Mouse (Mus musculus) stomach, embryonic 14.5 days (tissue): ENCODE data around the gene Twist2. TPM values are rescaled to one million over a fixed set of nuclear protein-coding genes. Genes with fewer than 3 reads are reported as not detected.
A peak's percentile ranks its signal among the peaks of the same experiment; 100 is the strongest.

Experiments
- ATAC-seq: fragments of 200-750 bp; cut with Nextera tagmentation; 2 replicates; pipeline ENCODE4 v1.8.0; 2017; ENCODE audit warnings: low read depth, moderate TSS enrichment; ENCODE audit not compliant: insufficient number of reproducible peaks, insufficient read depth, low FRiP score
- H3K27ac ChIP-seq: fragments of 300-500 bp; sonication (generic); 2 replicates; pipeline ENCODE4 v1.5.1; 2014; ENCODE audit warnings: mild to moderate bottlenecking, low read length, moderate library complexity, mixed read lengths
- H3K27me3 ChIP-seq: fragments of 300-500 bp; sonication (generic); 2 replicates; pipeline ENCODE4 v1.6.1; 2014; ENCODE audit warnings: low read length, control low read depth, mixed read lengths; ENCODE audit not compliant: control insufficient read depth, insufficient read depth
- H3K36me3 ChIP-seq: fragments of 300-500 bp; sonication (generic); 2 replicates; pipeline ENCODE4 v1.6.1; 2014; ENCODE audit warnings: mild to moderate bottlenecking, control low read depth, low read length, moderate library complexity, mixed read lengths; ENCODE audit not compliant: control insufficient read depth, insufficient read depth
- H3K4me1 ChIP-seq: fragments of 300-500 bp; sonication (generic); 2 replicates; pipeline ENCODE4 v1.6.1; 2014; ENCODE audit warnings: low read length, control low read depth, mixed read lengths; ENCODE audit not compliant: control insufficient read depth, insufficient read depth
- H3K4me2 ChIP-seq: fragments of 300-500 bp; sonication (generic); replicated peaks from 2 replicates; pipeline ENCODE4 v1.6.1; 2014; ENCODE audit warnings: low read depth, low read length, control low read depth
- H3K4me3 ChIP-seq: fragments of 300-500 bp; sonication (generic); 2 replicates; pipeline ENCODE4 v1.5.1; 2014; ENCODE audit warnings: low read depth, low read length, control low read depth
- H3K9ac ChIP-seq: fragments of 300-500 bp; sonication (generic); replicated peaks from 2 replicates; pipeline ENCODE4 v1.6.1; 2014; ENCODE audit warnings: low read depth, mild to moderate bottlenecking, control low read depth, low read length, moderate library complexity, mixed read lengths
- H3K9me3 ChIP-seq: fragments of 300-500 bp; sonication (generic); 2 replicates; pipeline ENCODE4 v1.6.1; 2016; ENCODE audit warnings: low read depth, low read length, control low read depth; ENCODE audit not compliant: control insufficient read depth
- WGBS: fragments of 180-500 bp; shearing (Covaris S2); extraction: QIAGEN DNeasy Blood & Tissue Kit; methylation state at CpG from one replicate; pipeline ENCODE4 v1.1.7; 2014; 5-methylcytosine and 5-hydroxymethylcytosine counted together
- polyA plus RNA-seq: library from polyadenylated mRNA; unstranded; fragments of >200 nt; fragmentation: Nextera tagmentation; extraction: Ambion mirVana; gene quantifications from 2 replicates; pipeline ENCODE4 v1.2.1, GENCODE M21; 2014

Gene Twist2
- polyA plus RNA-seq, 1 experiment from 2014 or later, result 10.7 TPM

DNA sequence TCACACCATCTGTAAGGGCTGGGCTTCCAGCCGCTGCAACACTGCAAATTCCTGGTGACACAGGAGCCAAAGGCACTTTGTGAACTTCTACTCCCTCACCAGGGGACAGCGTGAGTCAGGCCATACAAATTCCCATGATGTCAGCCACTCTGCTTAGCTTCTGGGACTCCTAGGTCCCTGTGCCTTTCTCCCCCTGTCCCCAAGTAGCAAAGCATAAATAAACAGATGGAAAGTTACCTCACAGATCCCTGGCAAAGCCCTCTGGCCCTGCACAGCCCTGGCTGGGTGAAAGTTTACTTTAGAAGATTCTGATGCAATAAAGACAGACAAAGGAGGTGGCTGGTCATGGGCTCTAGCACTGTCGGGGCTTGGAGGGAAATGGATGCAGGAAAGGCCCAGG is 22.3 kb downstream of the Twist2 start:
- 34% methylated on average over 3 of the region's 3 CpGs for WGBS
- no peak overlapping the region for H3K9ac ChIP-seq
- H3K9me3 ChIP-seq, result no peaks in the 10 kb centered on the region
- H3K27me3 ChIP-seq, result no peaks in the 10 kb centered on the region
- H3K36me3 ChIP-seq, result no peaks in the 10 kb centered on the region
- ATAC-seq, result 0 out of 2 replicates have a peak, but pooled peaks have one; percentile 19
- no peak overlapping the region for H3K27ac ChIP-seq
- H3K4me1 ChIP-seq, result peaks cover 8% of the 10 kb centered on the region; the same call in 1 of the 2 replicates
- no peak overlapping the region for H3K4me2 ChIP-seq
- H3K4me3 ChIP-seq, result no peak overlapping the region

DNA sequence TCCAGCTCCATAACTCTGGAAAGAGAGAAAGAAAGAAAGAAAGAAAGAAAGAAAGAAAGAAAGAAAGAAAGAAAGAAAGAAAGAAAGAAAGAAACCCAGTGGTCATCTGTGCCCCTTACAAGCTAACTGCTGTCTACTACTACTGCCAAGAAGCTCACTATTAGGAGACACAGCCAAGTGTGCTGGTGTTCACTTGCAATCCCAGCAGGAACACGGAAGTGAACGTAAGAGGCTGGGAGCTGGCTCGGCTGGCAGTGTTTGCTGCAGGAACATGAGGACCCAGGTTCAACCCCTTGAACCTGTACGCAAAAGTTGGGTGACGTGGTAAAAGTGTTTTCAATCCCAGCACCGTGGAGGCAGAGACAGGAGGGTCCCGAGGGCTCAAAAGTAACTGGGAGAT is 22.7 kb downstream of the Twist2 start:
- no peaks in the 10 kb centered on the region for H3K9me3 ChIP-seq
- H3K36me3 ChIP-seq, result no peaks in the 10 kb centered on the region
- peaks cover 8% of the 10 kb centered on the region; the same call in 1 of the 2 replicates for H3K4me1 ChIP-seq
- WGBS, result 86% methylated on average over 7 of the region's 7 CpGs
- H3K27ac ChIP-seq, result no peak overlapping the region
- no peak overlapping the region for H3K4me2 ChIP-seq
- no peaks in the 10 kb centered on the region for H3K27me3 ChIP-seq
- H3K4me3 ChIP-seq, result no peak overlapping the region
- no peak overlapping the region for H3K9ac ChIP-seq
- ATAC-seq, result no peak

- Histone ChIP-seq H3K36me3 (no peaks in the 10 kb centered on the region), H3K27me3 (no peaks in the 10 kb centered on the region), H3K9ac (no peak overlapping the region), H3K27ac (no peak overlapping the region), H3K4me2 (no peak overlapping the region), H3K4me1 (peaks cover 12% of the 10 kb centered on the region; the same call in 1 of the 2 replicates), H3K4me3 (no peak overlapping the region), H3K9me3 (no peaks in the 10 kb centered on the region)
- WGBS, result 38% methylated on average over 4 of the region's 4 CpGs
- no peak for ATAC-seq
Measured at GRCm38 (mm10) chr1:91825261-91825660, 24.0 kb downstream of the Twist2 start.

- no peaks in the 10 kb centered on the region for H3K36me3 ChIP-seq
- H3K27me3 ChIP-seq, result no peaks in the 10 kb centered on the region
- H3K4me3 ChIP-seq, result no peak overlapping the region
- no peaks in the 10 kb centered on the region for H3K9me3 ChIP-seq
- no peak overlapping the region for H3K27ac ChIP-seq
- 89% methylated on average over 7 of the region's 7 CpGs for WGBS
- H3K4me1 ChIP-seq, result peaks cover 3% of the 10 kb centered on the region; the same call in 1 of the 2 replicates
- H3K4me2 ChIP-seq, result no peak overlapping the region
- ATAC-seq, result no peak
- H3K9ac ChIP-seq, result no peak overlapping the region
Measured at GRCm38 (mm10) chr1:91831978-91832377, 30.7 kb downstream of the Twist2 start.

DNA sequence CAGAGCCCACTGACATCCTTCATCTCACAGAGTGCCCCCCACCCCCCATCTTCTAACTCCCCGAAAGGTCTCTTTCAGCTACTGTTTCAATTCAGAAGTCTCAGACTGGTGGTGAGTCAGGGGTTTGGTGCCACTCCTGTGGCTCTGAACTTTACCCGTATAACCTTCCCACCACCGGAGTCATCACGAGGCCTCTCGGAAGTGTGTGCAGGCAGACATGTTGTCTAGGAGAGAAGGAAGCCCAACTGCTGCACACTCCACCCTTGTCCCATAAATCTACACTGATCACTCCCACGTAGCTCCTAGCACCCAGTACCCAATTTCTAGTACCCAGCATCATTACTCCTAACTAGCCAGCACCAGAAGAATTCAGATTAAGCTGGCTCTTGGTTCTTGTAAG is 38.3 kb downstream of the Twist2 start:
- Histone ChIP-seq H3K36me3 (no peaks in the 10 kb centered on the region), H3K4me3 (no peak overlapping the region), H3K4me1 (peaks cover 8% of the 10 kb centered on the region; the same call in 1 of the 2 replicates), H3K9me3 (no peaks in the 10 kb centered on the region), H3K27me3 (no peaks in the 10 kb centered on the region), H3K27ac (no peak overlapping the region), H3K4me2 (no peak overlapping the region), H3K9ac (no peak overlapping the region)
- 76% methylated on average over 6 of the region's 6 CpGs for WGBS
- ATAC-seq, result no peak

- no peak overlapping the region for H3K4me2 ChIP-seq
- H3K36me3 ChIP-seq, result no peaks in the 10 kb centered on the region
- WGBS, result 55% methylated on average over 6 of the region's 6 CpGs
- H3K9ac ChIP-seq, result no peak overlapping the region
- no peak overlapping the region for H3K27ac ChIP-seq
- H3K4me1 ChIP-seq, result peaks cover 12% of the 10 kb centered on the region; the same call in 1 of the 2 replicates
- no peaks in the 10 kb centered on the region for H3K9me3 ChIP-seq
- H3K27me3 ChIP-seq, result no peaks in the 10 kb centered on the region
- no peak overlapping the region for H3K4me3 ChIP-seq
- no peak; the same call in 1 of the 2 replicates for ATAC-seq
Measured at GRCm38 (mm10) chr1:91839979-91840378, 38.7 kb downstream of the Twist2 start.

- Histone ChIP-seq H3K4me3 (no peak overlapping the region), H3K27ac (no peak overlapping the region), H3K4me1 (peaks cover 14% of the 10 kb centered on the region; the same call in 1 of the 2 replicates), H3K9ac (no peak overlapping the region), H3K9me3 (no peaks in the 10 kb centered on the region), H3K36me3 (no peaks in the 10 kb centered on the region), H3K4me2 (no peak overlapping the region), H3K27me3 (no peaks in the 10 kb centered on the region)
- ATAC-seq, result no peak
- WGBS, result 58% methylated on average over 4 of the region's 4 CpGs
Measured at GRCm38 (mm10) chr1:91844236-91844635, 43.0 kb downstream of the Twist2 start.

DNA sequence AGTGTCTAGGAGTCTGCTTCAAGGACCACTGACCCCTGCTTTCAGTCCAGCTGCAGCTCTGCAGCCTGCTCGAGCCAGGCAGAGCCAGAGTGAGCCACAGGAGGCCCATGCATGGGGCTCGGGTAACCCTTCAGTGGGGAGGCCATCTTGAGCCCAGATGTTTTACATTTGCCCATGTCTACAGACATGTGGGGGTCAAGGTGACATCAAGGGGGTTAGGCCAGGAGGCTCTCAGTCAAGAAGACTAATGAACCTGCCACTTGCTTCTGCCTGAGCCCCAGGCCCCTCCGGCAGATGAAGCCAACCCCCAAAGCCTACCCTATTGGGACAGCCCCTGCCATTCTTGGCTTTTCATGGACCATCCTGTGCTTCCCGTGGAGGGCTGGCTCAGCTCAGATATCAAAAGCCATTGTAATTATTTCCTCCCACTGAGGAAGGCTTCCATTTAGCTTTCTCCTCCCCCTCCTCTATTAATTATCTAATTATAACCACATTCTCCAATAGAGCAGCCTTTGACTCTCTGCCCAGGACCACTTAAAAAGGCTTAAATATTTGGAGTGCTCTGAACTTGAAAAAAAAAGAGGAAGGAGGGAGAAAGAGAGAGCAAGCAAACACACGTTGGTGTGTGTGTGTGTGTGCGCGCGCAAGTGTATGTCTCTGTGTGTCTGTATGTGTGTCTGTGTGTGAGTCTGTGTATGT is 43.6 kb downstream of the Twist2 start:
- 46% methylated on average over 8 of the region's 8 CpGs for WGBS
- Histone ChIP-seq H3K9me3 (no peaks in the 10 kb centered on the region), H3K9ac (no peak overlapping the region), H3K4me1 (peaks cover 11% of the 10 kb centered on the region; the same call in 1 of the 2 replicates), H3K36me3 (no peaks in the 10 kb centered on the region), H3K4me3 (no peak overlapping the region), H3K27ac (no peak overlapping the region), H3K4me2 (no peak overlapping the region), H3K27me3 (no peaks in the 10 kb centered on the region)
- ATAC-seq, result no peak
